Mouse (Mus musculus): ENCODE results near the gene Fer1l4. TPM values are rescaled to one million over a fixed set of nuclear protein-coding genes. Genes with fewer than 3 reads are reported as not detected.

The Fer1l4 gene
- polyA plus RNA-seq, 1 experiment = not detected

- no peak overlapping the region for H3K4me3 ChIP-seq (ENCODE audit: insufficient read depth, low read length)
- H3K27ac ChIP-seq (ENCODE audit: insufficient read depth, low read depth, low read length) = no peak overlapping the region
- H3K4me1 ChIP-seq (ENCODE audit: control insufficient read depth, insufficient read depth, low read length) = no peaks in the 10 kb centered on the region
- TF ChIP-seq POLR2A (IDR thresholded peaks at IDR 0.05; ENCODE audit: borderline replicate concordance, low read depth, low read length) (no peak), CTCF (IDR thresholded peaks at IDR 0.05; ENCODE audit: low read depth, low read length) (no peak)
These were observed 21.0 kb upstream of the Fer1l4 start for GRCm38 (mm10) chr2:156073725-156074124.

- no peak overlapping the region for H3K27ac ChIP-seq (ENCODE audit: insufficient read depth, low read depth, low read length)
- no peak overlapping the region for H3K4me3 ChIP-seq (ENCODE audit: insufficient read depth, low read length)
- no peaks in the 10 kb centered on the region for H3K4me1 ChIP-seq (ENCODE audit: control insufficient read depth, insufficient read depth, low read length)
- TF ChIP-seq POLR2A (IDR thresholded peaks at IDR 0.05; ENCODE audit: borderline replicate concordance, low read depth, low read length) = no peak
- TF ChIP-seq CTCF (IDR thresholded peaks at IDR 0.05; ENCODE audit: low read depth, low read length) = no peak
These were observed 18.5 kb upstream of the Fer1l4 start for GRCm38 (mm10) chr2:156071236-156071635.

- Histone ChIP-seq H3K27ac (ENCODE audit: insufficient read depth, low read depth, low read length) (no peak overlapping the region), H3K4me1 (ENCODE audit: control insufficient read depth, insufficient read depth, low read length) (no peaks in the 10 kb centered on the region), H3K4me3 (ENCODE audit: insufficient read depth, low read length) (no peak overlapping the region)
- no peak for TF ChIP-seq POLR2A (IDR thresholded peaks at IDR 0.05; ENCODE audit: borderline replicate concordance, low read depth, low read length)
- TF ChIP-seq CTCF (IDR thresholded peaks at IDR 0.05; ENCODE audit: low read depth, low read length) = no peak
These were observed 15.2 kb upstream of the Fer1l4 start for GRCm38 (mm10) chr2:156067916-156068315.

- no peaks in the 10 kb centered on the region for H3K4me1 ChIP-seq (ENCODE audit: control insufficient read depth, insufficient read depth, low read length)
- H3K27ac ChIP-seq (ENCODE audit: insufficient read depth, low read depth, low read length) = no peak overlapping the region
- TF ChIP-seq CTCF (IDR thresholded peaks at IDR 0.05; ENCODE audit: low read depth, low read length) (no peak), POLR2A (IDR thresholded peaks at IDR 0.05; ENCODE audit: borderline replicate concordance, low read depth, low read length) (no peak)
- H3K4me3 ChIP-seq (ENCODE audit: insufficient read depth, low read length) = peak overlapping the region; percentile 86
These were observed 13.4 kb upstream of the Fer1l4 start for GRCm38 (mm10) chr2:156066126-156066525.

GRCm38 (mm10) chr2:156065099-156066041 lies 12.6 kb upstream of the Fer1l4 start, which contains the start of gene Spag4:
Spag4 (plus strand) TSS chr2:156065175.
- peak within 1 kb of the TSS; percentile 86 for H3K4me3 ChIP-seq (ENCODE audit: insufficient read depth, low read length)
- no peaks in the 10 kb centered on the region for H3K4me1 ChIP-seq (ENCODE audit: control insufficient read depth, insufficient read depth, low read length)
- no peak within 1 kb of the TSS for H3K27ac ChIP-seq (ENCODE audit: insufficient read depth, low read depth, low read length)
- TF ChIP-seq CTCF (IDR thresholded peaks at IDR 0.05; ENCODE audit: low read depth, low read length) (no peak), POLR2A (IDR thresholded peaks at IDR 0.05; ENCODE audit: borderline replicate concordance, low read depth, low read length) (no peak)

GRCm38 (mm10) chr2:156047929-156048328 lies 4.8 kb downstream of the Fer1l4 start:
- H3K27ac ChIP-seq (ENCODE audit: insufficient read depth, low read depth, low read length) = no peak overlapping the region
- no peak overlapping the region for H3K4me3 ChIP-seq (ENCODE audit: insufficient read depth, low read length)
- H3K4me1 ChIP-seq (ENCODE audit: control insufficient read depth, insufficient read depth, low read length) = no peaks in the 10 kb centered on the region
- TF ChIP-seq POLR2A (IDR thresholded peaks at IDR 0.05; ENCODE audit: borderline replicate concordance, low read depth, low read length) (no peak), CTCF (IDR thresholded peaks at IDR 0.05; ENCODE audit: low read depth, low read length) (no peak)

DNA sequence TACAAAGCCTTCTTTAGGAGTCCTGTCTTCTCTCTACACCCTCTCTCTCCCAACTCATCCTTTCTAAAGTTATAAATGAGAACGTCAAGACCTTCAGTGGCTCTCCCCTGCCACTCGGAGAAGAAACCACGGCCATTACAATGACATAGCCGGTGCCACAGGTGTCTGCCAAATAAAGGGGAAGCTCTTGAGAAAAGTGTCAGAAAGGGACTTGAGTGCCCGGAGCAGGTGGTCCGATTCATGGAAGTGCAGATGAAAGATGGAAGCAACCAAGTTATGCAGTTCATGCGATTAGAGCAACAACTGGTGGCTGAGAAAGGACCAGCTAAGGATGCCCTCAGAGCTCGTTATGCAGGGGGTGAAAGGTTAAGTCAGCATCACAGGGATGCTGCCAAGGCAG lies 9.8 kb downstream of the Fer1l4 start:
- Histone ChIP-seq H3K4me3 (ENCODE audit: insufficient read depth, low read length) (no peak overlapping the region), H3K4me1 (ENCODE audit: control insufficient read depth, insufficient read depth, low read length) (no peaks in the 10 kb centered on the region), H3K27ac (ENCODE audit: insufficient read depth, low read depth, low read length) (no peak overlapping the region)
- TF ChIP-seq POLR2A (IDR thresholded peaks at IDR 0.05; ENCODE audit: borderline replicate concordance, low read depth, low read length) (no peak), CTCF (IDR thresholded peaks at IDR 0.05; ENCODE audit: low read depth, low read length) (no peak)

GRCm38 (mm10) chr2:156039390-156039789 lies 13.4 kb downstream of the Fer1l4 start:
- TF ChIP-seq POLR2A (IDR thresholded peaks at IDR 0.05; ENCODE audit: borderline replicate concordance, low read depth, low read length) (no peak), CTCF (IDR thresholded peaks at IDR 0.05; ENCODE audit: low read depth, low read length) (no peak)
- Histone ChIP-seq H3K4me3 (ENCODE audit: insufficient read depth, low read length) (no peak overlapping the region), H3K4me1 (ENCODE audit: control insufficient read depth, insufficient read depth, low read length) (no peaks in the 10 kb centered on the region), H3K27ac (ENCODE audit: insufficient read depth, low read depth, low read length) (no peak overlapping the region)

DNA sequence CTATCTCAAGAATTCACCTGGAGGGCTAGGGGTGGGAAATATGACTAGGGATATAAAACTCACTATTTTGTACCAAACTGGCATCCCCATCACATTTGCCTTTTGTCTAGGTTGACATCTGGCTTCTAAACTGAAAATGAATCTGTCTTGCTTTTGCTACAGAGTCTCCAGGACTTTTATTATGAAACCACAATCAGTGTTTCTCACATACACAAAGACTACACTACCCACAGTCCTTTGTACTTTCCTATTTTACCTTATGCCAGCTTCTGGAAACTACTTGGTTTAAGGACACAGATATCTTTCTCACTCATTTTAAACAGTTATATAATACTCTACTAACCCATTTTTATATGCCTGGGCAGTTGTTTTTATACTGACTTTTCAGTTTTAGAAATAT lies 27.3 kb downstream of the Fer1l4 start:
- Histone ChIP-seq H3K4me3 (ENCODE audit: insufficient read depth, low read length) (no peak overlapping the region), H3K27ac (ENCODE audit: insufficient read depth, low read depth, low read length) (no peak overlapping the region), H3K4me1 (ENCODE audit: control insufficient read depth, insufficient read depth, low read length) (no peaks in the 10 kb centered on the region)
- TF ChIP-seq CTCF (IDR thresholded peaks at IDR 0.05; ENCODE audit: low read depth, low read length) = no peak
- TF ChIP-seq POLR2A (IDR thresholded peaks at IDR 0.05; ENCODE audit: borderline replicate concordance, low read depth, low read length) = no peak

DNA sequence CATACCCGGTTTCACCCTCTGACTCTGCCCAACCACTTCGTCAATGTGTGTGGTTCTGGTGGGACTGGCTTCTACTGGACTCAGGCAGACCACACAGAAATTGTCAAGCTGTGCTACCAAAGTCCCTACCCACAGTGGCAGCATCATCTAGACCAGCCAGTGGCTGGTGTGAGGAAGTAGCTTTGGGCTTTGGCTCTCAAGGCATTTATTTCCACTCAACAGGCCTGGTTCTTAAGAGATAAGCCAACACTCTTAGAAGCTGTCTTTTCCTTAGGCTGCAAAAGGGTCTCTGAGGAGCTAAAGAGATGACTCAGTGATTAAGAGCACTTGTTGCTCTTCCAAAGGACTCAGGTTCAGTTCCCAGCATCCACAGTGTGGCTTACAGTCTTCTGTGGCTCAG lies 31.0 kb downstream of the Fer1l4 start:
- no peaks in the 10 kb centered on the region for H3K4me1 ChIP-seq (ENCODE audit: control insufficient read depth, insufficient read depth, low read length)
- TF ChIP-seq POLR2A (IDR thresholded peaks at IDR 0.05; ENCODE audit: borderline replicate concordance, low read depth, low read length) = no peak
- TF ChIP-seq CTCF (IDR thresholded peaks at IDR 0.05; ENCODE audit: low read depth, low read length) = no peak
- no peak overlapping the region for H3K27ac ChIP-seq (ENCODE audit: insufficient read depth, low read depth, low read length)
- H3K4me3 ChIP-seq (ENCODE audit: insufficient read depth, low read length) = no peak overlapping the region
